Mouse (Mus musculus): ENCODE data around the gene Gng2.

DNA sequence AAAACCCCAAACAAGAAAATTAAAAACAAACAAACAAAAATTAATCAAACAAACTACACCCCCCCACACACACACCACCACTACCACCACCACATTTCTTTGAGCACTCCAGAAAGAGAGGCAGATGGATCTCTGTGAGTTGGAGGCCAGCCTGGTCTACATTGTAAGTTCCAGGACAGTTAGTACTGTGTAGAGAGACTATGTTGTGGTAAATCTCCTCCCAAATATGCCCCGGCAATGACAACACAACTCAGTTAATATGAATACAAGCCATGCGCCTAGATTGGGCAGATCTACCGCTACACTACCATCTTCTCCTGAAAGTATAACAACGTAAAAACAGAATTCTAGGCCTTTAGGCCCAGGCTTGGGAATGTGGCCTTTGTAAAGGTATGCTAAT is 117.1 kb downstream of the Gng2 start:
- TF ChIP-seq CTCF (IDR thresholded peaks at IDR 0.05; ENCODE audit: control insufficient read depth, insufficient read depth, insufficient replicate concordance, low read depth, low read length) (no peak), POLR2A (IDR thresholded peaks at IDR 0.05; ENCODE audit: control insufficient read depth, low read depth, low read length) (no peak)
